Mouse (Mus musculus) small intestine, adult 2 months (tissue): ENCODE data around the gene Zrsr1. TPM values are rescaled to one million over a fixed set of nuclear protein-coding genes. Genes with fewer than 3 reads are reported as not detected.

ENCODE experiments used
- H3K27ac ChIP-seq: fragments of 200-500 bp; 2 replicates; pipeline ENCODE4 v1.5.1; 2012; ENCODE audit warnings: low read depth, low read length, control low read depth, inconsistent platforms; ENCODE audit not compliant: insufficient read depth
- H3K27me3 ChIP-seq: fragments of 200-500 bp; 2 replicates; pipeline ENCODE4 v1.6.1; 2012; ENCODE audit warnings: mild to moderate bottlenecking, moderate library complexity, low read length, inconsistent platforms; ENCODE audit not compliant: control insufficient read depth, insufficient read depth
- H3K36me3 ChIP-seq: fragments of 200-500 bp; 2 replicates; pipeline ENCODE4 v1.6.1; 2012; ENCODE audit warnings: mild to moderate bottlenecking, low read length, control low read depth, inconsistent platforms; ENCODE audit not compliant: control insufficient read depth, insufficient read depth
- H3K4me1 ChIP-seq: fragments of 200-500 bp; 2 replicates; pipeline ENCODE4 v1.6.1; 2012; ENCODE audit warnings: low read length, inconsistent platforms, mixed read lengths; ENCODE audit not compliant: control insufficient read depth, insufficient read depth, insufficient read length
- H3K4me3 ChIP-seq: fragments of 200-500 bp; 2 replicates; pipeline ENCODE4 v1.5.1; 2012; ENCODE audit warnings: low read depth, mild to moderate bottlenecking, control low read depth, inconsistent platforms, low read length, moderate library complexity
- CTCF ChIP-seq: fragments of 200-500 bp; IDR thresholded peaks from 2 replicates; pipeline ENCODE4 v1.5.1; 2012; ENCODE audit warnings: low read depth, mild to moderate bottlenecking, control low read depth, inconsistent platforms, low read length, moderate library complexity, mixed read lengths; ENCODE audit not compliant: insufficient replicate concordance, insufficient read length; ENCODE audit errors: extremely low read depth
- POLR2A ChIP-seq: fragments of 200-500 bp; IDR thresholded peaks from 2 replicates; pipeline ENCODE4 v1.6.1; 2012; ENCODE audit warnings: low read depth, mild to moderate bottlenecking, control low read depth, inconsistent platforms, low read length, moderate library complexity
- WGBS: fragments of 180-500 bp; shearing (Covaris S2); methylation state at CpG from one replicate; pipeline ENCODE4 v1.1.7; 2018; 5-methylcytosine and 5-hydroxymethylcytosine counted together
- polyA plus RNA-seq: library from polyadenylated mRNA; depleted of rRNA; stranded (reverse); fragments of >200 nt; gene quantifications from 2 replicates; pipeline ENCODE4 v1.2.3, GENCODE M21; 2012

Gene Zrsr1
- polyA plus RNA-seq, 1 experiment, result 3.9 TPM

DNA sequence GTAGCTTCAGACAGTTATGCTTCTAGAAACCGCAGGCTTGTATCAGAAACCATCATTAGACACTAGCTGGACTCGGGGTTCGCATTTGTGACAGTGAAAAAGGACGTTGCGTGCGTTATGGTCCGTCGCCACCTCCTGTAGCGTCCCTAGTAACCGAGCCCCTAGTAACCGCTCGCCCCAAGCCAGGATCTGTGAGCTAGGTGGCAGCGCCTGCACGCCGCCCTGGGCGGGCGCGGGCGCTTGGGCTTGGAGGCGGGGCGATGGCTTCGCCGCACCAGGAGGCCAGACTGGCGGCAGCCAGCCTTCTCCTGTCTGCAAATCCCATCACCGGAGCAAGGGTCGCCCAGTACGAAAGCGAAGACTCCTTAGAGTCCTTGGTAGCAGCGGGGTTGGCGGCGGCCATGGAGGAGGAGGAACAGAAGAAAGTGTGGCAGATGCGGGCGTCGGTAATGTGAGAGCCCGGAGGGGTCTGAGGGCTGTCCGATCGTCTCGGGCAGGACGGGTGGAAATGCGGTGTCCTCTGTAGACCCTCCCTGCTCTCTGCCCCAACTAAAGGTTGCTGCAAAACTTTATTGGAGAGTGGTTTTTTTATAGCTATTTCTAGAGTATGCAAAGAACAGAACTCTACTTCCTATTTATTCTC lies 36.5 kb downstream of the Zrsr1 start:
- 1% methylated on average over 40 of the region's 40 CpGs for WGBS
- TF ChIP-seq POLR2A, result no peak
- no peak for TF ChIP-seq CTCF
- Histone ChIP-seq H3K27me3 (no peaks in the 10 kb centered on the region), H3K4me1 (peaks cover 4% of the 10 kb centered on the region; the same call in 1 of the 2 replicates), H3K27ac (peak overlapping the region; percentile 26), H3K36me3 (peaks cover 9% of the 10 kb centered on the region), H3K4me3 (peak overlapping the region; percentile 71)

DNA sequence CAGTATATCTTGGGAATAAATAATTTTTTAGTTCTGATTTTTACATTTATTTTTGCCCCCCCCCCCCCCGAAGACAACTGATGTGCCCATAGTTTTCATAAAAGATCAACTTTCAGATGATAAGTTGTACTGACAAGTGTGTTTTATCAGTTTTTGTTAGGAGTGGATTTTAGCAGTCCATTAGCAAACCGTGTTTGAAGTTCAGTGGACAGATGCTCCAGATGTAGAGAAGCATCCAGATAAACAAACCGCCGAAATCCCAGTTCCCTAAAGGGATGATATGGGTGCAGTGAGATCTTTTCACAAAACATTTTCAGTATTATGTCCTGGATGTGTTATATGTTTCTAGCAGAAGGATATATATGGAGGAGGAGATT lies 37.0 kb downstream of the Zrsr1 start:
- no peak overlapping the region for H3K4me3 ChIP-seq
- H3K36me3 ChIP-seq, result peaks cover 4% of the 10 kb centered on the region
- H3K4me1 ChIP-seq, result peaks cover 4% of the 10 kb centered on the region; the same call in 1 of the 2 replicates
- no peak overlapping the region for H3K27ac ChIP-seq
- TF ChIP-seq POLR2A (no peak), CTCF (no peak)
- no peaks in the 10 kb centered on the region for H3K27me3 ChIP-seq
- 40% methylated on average over 4 of the region's 4 CpGs for WGBS

DNA sequence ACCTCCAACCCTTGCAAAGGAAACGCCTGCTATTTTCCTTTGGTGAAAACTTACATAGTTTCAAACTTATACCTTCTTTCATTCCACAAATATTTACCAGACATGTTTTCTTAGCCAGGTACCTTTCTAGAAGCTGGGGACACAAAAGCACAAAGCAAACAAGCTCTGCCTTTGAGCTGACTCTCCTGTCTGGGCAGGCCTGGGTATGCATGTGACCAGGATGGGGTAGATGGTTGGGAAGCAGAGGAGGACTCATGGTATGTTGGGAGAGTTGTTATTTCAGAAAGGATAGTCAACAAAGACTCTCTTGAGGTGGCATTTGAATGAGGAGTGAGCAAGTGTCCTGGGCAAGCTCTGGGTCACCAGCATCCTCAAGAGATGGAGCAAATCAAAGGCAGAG lies 41.3 kb downstream of the Zrsr1 start:
- Histone ChIP-seq H3K36me3 (no peaks in the 10 kb centered on the region), H3K4me1 (no peaks in the 10 kb centered on the region), H3K4me3 (no peak overlapping the region), H3K27me3 (no peaks in the 10 kb centered on the region), H3K27ac (no peak overlapping the region)
- WGBS, result 90% methylated on average over 1 of the region's 1 CpGs
- no peak for TF ChIP-seq CTCF
- no peak for TF ChIP-seq POLR2A

DNA sequence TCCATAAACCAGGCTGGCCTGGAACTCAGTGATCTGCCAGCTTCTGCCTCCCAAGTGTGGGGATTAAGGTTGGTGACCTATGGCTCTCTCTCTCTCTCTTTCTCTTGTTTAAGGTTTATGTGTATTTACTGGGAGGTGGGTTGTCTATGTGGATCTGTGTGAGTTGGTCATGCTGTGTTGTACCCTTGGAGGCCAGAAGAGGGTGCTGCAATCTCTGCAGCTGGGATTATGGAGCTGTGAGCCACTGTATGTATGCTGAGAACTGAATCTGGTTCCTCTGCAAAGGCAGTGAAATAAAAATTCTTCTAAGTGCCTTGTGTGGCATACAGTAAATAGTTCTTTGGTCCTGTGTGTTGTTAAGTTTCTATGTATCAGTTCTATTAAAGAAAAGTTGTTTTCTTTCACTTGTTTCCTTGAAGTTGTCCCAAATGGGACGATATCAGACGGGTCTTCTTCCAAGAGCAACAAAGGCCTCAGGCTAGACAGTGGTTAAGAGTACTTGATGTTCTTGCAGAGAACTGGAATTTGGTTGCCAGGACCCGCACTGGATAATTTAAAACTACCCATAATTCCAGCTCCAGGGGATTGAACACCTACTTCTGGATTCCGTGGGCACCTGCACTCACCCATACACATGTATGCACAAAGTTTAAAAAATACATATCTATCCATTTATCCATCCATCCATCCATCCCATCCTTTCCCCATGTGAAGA lies 41.9 kb downstream of the Zrsr1 start:
- Histone ChIP-seq H3K27ac (no peak overlapping the region), H3K4me1 (no peaks in the 10 kb centered on the region), H3K4me3 (no peak overlapping the region), H3K27me3 (no peaks in the 10 kb centered on the region), H3K36me3 (no peaks in the 10 kb centered on the region)
- peak; percentile 43; the same call in 1 of the 2 replicates for TF ChIP-seq CTCF
- no peak for TF ChIP-seq POLR2A
- 97% methylated on average over 4 of the region's 4 CpGs for WGBS

DNA sequence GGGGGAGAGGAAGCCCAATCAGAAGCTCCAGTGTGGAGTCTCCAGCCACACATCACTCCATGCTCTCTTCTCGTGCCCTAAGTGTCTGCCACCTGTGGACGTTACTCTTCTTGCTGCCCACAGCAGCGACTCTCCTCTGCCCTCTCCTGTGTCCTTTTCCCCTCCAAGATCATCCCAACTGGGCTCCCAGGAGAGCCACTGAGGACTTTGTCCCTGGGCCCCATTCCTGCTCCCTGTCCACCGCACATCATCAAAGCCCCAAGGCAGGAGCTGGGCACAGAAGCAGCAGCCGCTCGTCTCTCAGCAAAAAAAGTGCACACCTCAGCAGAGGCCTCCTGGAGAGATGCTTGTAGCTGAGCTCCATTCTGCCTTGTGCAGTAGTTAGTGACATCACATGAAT lies 43.2 kb downstream of the Zrsr1 start:
- no peaks in the 10 kb centered on the region for H3K36me3 ChIP-seq
- H3K4me3 ChIP-seq, result no peak overlapping the region
- H3K27ac ChIP-seq, result no peak overlapping the region
- no peaks in the 10 kb centered on the region for H3K4me1 ChIP-seq
- TF ChIP-seq POLR2A (no peak), CTCF (no peak)
- WGBS, result 63% methylated on average over 6 of the region's 6 CpGs
- no peaks in the 10 kb centered on the region for H3K27me3 ChIP-seq

DNA sequence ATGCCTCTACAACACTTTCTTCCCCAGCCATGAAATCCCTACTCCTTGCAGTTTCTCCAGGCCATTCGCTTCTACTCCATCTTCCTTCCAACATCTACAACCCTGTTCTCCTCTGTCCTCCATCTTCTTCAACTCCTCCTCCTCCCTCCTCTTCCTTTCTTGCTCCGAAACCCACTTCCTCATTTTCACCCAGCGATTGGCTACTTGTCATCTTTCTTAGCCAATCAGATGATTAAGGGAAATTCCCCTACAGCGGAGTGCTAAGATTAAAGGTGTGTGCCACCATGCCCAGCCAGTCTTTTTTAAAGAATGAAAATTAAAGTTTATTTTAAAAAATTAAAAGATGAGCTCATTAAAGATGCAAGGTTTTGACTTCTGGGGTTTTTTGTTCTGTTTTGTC lies 46.1 kb downstream of the Zrsr1 start:
- WGBS, result 93% methylated on average over 4 of the region's 4 CpGs
- Histone ChIP-seq H3K36me3 (no peaks in the 10 kb centered on the region), H3K4me1 (no peaks in the 10 kb centered on the region), H3K27ac (no peak overlapping the region), H3K27me3 (no peaks in the 10 kb centered on the region), H3K4me3 (no peak overlapping the region)
- TF ChIP-seq CTCF (no peak), POLR2A (no peak)

DNA sequence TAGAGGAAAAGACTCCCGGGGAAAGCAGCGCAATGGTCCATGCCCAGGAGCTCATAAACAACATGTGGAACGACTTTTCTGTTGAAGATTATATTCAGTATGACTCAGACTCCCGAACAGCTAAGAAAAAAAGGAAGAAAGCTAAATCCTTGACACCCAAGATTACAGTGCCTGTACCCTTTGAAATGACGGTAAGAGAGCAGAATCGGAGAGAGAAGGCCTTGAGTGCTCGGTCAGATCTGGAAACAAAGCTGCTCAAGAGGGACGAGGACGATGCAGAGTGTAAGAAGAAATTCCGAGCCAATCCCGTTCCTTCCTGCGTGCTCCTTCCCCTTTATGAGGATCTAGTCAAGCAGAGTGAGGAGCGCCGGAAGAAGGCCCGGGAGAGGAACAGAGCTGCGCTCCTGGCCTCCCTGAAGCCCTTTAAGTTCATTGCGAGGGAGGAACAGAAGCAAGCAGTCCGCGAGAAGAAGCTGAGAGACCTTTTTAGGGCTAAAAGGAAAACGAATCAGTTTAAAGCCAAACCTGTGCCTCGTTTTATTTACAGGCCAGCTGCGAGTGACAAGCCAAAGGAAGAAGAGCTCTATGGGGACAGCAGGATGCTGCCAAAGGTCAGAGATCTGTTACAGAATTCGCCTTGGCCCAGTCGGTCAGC lies 48.4 kb downstream of the Zrsr1 start:
- 81% methylated on average over 24 of the region's 24 CpGs for WGBS
- Histone ChIP-seq H3K27ac (no peak overlapping the region), H3K27me3 (no peaks in the 10 kb centered on the region), H3K4me3 (no peak overlapping the region), H3K36me3 (no peaks in the 10 kb centered on the region), H3K4me1 (no peaks in the 10 kb centered on the region)
- TF ChIP-seq POLR2A (no peak), CTCF (no peak)
